Mouse (Mus musculus) adrenal gland, postnatal 14 days (tissue): ENCODE measurements around the gene Elob. TPM values are rescaled to one million over a fixed set of nuclear protein-coding genes. Genes with fewer than 3 reads are reported as not detected.

Source experiments
- DNase-seq: peaks from one replicate; pipeline ENCODE4 v3.0.0; 2021; ENCODE audit warnings: mixed read lengths
- total RNA-seq: library from RNA; stranded (reverse); gene quantifications from 2 replicates; pipeline ENCODE4 v1.2.3, GENCODE M21; 2021

The Elob gene
- total RNA-seq, 1 experiment from 2014 or later: 380 TPM

DNA sequence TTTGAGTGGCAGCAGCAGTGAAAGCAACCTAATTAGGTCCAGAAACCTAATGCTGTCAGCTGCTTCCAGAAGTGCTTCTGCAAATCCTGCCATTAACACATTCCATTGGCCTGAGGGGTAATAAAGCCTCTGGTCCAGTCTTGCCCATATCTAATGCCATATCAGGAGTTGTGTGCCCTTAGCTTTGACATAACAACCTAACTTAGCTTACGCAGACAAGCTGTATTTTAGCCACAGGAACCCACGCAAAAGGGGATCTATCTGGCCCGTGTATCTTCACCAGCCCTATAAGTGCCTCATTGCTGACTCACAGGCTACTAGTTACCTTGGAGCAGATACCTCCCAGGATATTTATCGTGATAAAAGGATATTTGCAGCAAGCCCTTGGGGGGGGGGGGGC lies 3.3 kb downstream of the Elob start:
- no peak for DNase-seq

DNA sequence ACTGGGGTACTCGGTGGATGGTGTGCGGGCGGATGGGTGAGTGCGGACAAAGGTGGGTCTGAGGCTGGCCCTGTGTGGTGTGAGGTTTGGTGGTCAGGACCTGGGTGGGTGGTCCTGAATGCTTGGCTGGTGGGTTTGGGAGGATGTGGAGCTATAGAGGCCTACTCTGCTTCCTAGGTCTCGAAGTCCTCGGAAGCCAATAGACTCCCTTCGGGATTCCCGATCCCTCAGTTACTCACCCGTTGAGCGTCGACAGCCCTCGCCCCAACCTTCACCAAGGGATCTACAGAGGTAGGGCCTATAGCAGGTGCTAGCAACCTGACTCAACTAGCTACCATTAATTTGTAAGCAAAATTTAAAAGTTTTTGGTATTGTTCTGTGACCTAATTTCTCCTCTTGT lies 5.3 kb downstream of the Elob start:
- DNase-seq: no peak

DNA sequence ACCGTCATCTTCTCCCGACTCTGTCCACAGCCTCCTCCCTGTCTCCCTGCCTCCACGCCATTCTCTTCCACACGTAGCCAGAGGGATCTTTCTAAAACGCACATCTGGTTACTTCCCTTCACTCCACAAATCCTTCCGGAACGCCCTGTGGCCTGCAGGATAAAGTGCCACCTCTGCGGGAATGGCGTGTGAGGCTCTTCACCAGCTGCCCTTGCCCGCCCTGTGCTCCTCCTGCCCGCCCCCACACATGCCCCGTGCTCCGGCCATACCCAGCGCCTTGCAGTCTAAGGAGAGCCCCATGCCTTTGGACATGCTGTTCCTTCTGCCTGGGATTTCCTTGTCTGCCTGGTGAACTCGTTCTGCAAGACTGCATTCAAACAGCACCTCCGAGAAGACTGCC lies 5.9 kb downstream of the Elob start:
- no peak for DNase-seq

DNA sequence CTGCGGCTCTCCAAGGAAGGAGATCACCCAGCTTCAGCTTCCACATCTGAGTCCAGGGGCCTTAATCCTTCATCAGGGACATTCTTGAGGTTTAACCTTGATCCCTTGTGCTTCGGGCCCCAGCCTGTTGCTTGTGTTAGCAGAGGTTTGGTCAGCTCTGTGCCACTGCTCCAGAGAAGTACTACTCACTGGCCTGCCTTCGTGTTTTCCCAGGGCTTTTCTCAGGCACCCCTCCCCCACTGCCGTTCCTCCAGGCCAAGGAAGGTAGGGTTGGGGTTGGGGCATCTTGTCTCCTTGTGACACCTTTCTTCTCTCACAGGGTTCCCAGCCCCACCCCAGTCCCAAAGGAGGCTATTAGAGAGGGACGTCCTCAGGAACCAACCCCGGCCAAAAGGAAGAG lies 6.8 kb downstream of the Elob start:
- peak; percentile 41 for DNase-seq

DNA sequence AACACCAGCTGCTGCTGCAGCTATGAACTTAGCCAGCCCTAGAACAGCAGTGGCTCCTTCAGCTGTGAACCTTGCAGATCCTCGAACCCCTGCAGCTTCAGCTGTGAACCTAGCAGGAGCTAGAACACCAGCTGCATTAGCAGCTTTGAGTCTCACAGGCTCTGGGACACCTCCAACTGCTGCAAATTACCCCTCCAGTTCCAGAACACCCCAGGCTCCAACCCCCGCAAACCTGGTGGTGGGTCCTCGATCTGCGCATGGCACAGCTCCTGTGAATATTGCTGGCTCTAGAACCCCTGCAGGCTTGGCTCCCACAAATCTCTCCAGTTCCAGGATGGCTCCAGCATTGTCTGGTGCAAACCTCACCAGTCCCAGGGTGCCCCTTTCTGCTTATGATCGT lies 8.2 kb downstream of the Elob start:
- no peak for DNase-seq

DNA sequence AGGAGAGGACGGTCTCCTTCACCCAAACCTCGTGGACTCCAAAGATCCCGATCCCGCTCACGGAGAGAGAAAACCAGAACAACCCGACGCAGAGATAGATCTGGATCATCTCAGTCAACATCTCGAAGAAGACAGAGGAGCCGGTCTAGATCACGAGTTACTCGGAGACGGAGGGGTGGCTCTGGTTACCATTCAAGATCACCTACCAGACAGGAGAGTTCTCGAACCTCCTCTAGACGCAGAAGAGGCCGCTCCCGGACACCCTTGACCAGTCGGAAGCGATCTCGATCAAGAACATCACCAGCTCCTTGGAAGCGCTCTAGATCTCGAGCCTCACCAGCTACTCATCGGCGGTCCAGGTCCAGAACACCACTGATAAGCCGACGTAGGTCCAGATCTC lies 9.7 kb downstream of the Elob start:
- DNase-seq: no peak

DNA sequence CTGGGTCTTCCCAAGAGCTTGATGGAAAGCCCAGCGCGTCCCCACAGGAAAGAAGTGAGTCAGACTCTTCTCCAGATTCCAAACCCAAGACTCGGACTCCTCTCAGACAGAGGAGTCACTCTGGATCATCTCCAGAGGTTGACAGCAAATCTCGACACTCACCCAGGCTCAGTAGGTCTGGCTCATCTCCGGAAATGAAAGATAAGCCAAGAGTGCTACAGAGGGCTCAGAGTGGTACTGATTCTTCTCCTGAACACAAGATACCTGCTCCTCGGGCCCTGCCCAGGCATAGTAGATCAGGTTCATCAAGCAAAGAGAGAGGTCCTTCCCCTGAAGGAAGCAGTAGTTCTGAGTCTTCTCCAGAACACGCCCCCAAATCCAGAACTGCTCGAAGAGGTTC lies 10.4 kb downstream of the Elob start:
- DNase-seq: no peak

DNA sequence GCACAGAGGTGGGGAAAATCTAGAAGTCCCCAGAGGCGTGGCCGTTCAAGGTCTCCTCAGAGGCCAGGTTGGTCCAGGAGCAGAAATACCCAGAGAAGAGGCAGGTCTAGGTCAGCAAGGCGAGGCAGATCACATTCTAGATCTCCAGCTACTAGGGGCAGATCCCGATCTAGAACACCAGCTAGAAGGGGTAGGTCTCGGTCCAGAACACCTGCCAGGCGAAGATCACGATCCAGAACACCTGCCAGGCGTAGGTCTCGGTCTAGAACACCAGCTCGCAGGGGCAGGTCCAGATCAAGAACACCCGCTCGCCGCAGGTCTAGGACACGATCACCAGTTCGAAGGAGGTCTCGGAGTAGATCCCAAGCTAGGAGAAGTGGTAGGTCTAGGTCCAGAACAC lies 13.3 kb downstream of the Elob start:
- DNase-seq: no peak

DNA sequence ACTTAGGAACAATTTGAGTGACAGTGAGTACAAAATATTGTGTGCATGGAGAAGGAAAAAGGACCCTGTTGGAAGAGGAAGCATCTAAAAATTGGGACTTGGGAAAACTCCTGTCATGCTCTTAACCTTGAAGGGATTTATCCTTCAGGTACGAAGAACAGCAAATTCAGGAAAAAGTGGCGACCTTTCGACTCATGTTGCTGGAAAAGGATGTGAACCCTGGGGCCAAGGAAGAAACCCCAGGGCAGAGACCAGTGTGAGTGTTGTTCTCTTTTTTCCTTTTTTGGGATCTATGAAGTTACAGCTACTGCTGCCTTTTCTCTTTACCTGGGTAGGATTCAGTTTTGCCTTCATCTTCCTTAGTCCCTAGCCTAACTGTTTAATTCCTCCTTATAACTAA lies 21.0 kb downstream of the Elob start:
- DNase-seq: no peak

DNA sequence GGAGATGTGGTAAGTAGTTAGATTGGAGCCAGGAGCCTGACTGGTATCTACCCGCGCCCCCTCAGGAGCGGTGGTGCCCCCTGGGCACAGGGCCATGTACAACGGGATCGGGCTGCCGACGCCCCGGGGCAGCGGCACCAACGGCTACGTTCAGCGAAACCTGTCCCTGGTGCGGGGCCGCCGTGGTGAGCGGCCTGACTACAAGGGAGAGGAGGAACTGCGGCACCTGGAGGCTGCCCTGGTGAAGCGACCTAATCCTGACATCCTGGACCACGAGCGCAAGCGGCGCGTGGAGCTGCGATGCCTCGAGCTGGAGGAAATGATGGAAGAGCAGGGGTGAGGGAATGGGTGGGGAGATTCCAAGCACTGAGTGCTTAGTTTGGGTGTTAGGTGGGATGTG lies 22.1 kb downstream of the Elob start:
- DNase-seq: peak; percentile 73

DNA sequence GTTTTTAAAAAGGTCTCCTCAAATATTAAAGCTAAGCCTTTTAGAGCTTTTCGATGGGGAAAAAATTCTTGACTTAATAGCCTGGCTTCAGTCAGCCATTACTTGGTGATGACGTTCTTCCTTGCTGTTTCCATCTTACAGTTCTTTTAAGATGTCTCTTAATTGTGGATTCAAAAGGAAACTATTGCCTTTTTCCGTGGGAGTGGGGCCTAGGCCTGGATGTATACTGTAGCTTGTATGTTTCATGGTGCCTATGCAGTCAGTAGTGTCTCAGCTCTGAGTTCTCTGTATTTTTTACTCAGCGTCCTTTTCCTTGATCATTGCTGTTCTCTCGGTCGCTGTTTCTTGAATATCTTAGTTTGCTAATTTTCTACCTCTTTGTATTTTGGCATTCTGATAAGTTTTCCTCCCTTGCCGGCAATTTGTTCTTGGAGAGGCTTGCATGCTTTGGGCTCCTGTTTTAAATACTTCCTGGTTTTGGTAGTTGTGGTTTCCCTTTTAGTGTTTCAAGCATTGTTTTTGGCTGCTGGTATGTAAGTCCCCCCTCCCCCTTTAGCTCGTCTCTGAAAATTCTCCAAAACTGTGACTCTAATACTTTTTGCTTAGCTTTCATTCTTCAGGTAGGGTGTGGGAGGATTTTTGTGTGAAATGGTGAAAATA lies 24.4 kb downstream of the Elob start:
- DNase-seq: peak; percentile 4

DNA sequence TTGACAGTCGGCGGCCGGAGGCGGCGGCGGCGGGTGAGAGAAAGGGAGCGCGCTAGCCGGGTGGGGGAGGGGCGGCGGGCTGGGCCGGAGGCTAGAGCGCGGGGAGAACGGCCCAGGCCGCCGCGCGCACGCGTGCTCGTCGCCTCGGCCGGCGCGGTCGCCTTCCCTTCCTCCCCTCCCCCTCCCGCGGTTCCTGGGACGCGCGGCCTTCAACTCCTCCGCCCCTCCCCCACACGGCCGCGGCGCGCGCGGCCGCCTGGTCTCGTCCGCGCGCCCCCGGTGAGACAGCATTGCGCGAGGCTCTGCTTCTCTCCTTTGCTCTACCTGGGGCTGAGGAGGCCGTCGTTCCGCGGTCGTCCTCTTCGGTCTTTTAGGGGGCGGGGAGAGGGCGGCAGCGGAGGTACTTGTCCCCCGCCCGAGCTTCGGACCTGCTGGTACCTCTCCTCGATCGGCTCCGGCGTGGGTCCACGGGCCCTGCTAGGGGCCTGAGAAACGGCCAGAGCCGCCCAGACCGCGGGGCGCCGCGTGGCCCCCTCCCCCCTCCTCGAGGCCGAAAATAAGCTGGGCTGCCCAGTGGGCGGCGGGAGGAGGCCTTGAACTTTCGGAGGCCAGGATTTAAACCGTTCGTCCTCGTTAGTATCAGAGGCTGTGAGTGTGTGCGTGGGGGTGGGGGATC lies 25.4 kb downstream of the Elob start:
- DNase-seq: peak; percentile 95

DNA sequence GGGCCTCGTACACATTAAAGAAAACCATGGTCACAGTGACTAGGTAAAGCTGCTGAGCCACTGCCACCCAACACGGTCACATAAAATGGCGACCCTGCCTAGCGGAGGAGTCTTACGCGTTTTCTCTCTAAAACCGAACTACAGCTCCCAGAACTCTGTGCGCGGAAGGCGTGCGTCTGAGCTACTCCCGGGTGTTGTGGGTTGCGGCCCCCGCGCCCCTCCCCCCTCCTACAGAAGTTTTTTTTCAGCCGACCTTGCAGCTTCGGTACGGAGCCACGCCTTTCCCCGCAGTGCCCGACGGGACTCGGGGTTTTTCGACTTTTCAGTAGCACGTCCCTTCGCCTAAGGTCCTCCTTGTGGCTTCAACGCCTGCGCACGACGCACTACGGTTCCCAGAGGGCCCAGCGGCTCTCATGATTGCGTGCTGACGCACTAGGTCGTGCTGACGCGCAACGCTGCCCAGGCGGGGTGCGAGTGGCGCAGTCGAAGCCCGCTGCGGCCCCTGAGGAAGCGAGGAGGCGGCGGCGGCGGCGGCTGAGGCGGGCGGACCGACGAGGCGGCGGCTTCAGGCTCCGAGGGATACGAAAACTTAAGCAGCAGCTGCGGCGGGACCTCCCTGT lies 26.1 kb downstream of the Elob start:
- peak; percentile 98 for DNase-seq

DNA sequence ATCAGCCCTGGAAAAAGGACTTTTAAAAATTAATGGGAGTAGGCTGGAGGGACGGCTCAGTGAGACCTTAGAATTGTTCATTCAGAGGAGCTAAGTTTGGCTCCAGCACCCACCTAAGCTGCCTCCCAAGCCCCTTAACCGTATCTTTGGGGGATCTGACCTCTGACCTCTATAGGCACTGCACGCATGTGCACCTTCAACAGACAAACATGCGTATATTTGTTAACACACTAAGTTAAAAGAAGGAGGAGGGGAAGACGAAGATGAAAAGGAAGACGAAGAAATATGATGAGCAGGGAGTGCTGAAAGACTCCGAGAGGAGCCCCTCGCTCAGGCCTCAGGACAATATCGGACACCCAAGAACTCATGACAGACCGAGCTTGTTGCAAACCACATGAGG lies 27.3 kb downstream of the Elob start:
- DNase-seq: no peak

DNA sequence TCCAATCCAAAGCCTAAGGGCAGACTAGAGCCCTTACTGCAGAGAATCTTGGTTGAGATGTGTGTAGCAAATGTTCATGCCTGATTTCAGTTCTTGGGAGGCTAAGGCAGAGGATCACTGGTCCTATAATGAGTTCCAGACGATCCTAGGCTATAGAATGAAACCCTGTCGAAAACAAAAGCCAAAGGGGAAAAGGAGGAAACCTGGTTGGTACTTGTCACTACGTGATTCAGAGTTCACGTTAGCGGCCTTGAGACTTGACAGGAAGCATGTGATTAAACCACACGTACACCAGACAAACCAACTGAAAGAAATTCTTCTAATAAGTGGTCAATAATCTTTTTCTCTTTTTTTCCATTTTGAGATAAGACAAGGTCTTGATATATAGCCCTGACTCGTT lies 31.6 kb downstream of the Elob start:
- no peak for DNase-seq

DNA sequence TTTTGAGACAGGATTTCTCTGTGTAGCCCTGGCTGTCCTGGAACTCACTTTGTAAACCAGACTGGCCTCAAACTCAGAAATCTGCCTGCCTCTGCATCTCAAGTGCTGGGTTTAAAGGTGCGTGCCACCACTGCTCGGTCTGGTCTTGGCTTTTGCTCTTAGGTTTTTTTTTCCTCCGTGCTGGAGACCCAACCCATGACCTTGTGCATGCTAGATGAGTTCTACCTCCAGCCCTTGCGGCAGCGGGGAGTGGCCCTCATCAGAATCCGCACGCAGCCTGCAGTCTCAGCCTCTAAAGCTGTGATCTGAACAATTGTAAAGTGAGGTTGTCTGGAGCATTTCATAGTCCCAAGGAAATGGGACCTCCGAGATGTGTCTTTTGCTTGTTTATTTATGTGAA lies 33.6 kb downstream of the Elob start:
- no peak for DNase-seq

DNA sequence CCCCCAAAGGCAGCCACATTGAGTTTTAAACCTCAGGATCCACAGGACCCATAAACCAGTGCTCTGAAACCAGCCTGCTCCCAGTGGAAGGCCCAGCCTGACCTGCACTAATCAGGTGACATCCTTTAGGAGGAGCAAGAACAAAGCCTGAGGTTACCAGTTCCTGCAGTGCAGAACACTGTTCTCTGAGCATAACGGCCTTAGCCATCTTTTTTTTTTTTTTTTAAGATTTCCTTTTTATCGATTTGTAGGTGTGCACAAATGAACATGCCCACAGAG lies 37.9 kb downstream of the Elob start:
- DNase-seq: no peak

DNA sequence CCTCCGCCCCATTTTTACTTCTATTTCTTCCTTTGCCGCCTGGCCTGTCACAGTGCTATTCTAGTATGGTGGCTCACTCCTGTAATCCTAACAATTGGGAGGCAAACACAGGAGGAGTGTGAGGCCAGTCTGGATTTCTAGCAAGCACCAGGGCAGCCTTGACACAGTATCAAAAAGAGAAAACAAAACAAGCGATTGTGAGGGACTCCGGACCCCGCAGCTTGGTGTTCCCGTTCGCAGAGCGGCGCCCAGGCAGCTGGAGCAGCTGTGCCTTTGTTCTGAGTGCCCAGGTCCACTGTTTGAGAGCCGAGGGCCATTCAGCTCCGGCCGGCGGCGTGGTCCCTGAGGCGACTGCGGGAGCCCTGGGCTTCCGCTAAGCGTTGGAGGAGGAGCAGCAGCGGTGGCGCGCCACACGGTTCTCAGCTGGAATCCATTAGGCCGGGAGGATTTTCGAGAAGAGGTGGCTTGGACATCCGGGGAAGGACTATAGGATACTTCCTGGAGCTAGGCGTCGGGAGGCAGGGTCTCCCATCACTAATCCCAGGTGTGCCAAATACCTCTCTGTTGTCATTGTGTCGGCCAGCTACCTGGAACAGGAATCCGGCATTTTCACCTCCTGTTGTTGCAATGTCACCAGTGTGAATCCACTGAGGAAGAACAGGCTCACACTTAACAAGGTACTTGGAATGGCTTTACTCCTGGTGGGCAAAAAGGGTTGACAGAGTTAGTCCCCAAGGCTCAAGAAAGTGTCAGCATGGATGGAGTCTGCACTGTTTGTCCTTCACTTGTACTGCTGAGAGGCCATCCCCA lies 38.5 kb downstream of the Elob start, which contains the start of gene Srrm2:
Srrm2 (plus strand) TSS at position 264 of the 810 bp plus-strand sequence.
- peak; percentile 78 for DNase-seq

DNA sequence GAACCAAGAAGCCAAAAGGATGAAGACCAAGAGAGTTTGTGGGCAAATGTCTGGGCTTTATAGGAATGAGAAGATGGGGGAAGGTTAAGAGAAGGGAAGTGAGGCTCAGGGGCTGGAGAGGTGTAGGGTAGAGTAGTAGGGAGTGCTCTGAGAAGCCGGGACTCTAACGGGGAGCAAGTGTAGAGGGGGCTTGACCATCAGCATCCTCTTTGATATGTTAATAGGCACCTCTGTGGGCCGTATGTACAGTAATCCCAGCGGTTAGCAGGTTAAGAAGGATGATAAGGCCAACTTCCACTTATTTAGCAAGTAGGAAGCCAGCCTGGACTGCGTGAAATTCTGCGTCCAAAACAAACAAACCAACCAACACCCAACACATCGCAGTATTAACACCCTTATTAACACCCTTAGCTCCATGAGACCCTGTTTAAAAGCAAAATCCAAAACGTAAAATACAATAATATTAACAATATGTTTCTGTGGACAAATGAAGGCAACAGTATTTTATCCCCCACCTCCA lies 39.1 kb downstream of the Elob start:
- no peak for DNase-seq

DNA sequence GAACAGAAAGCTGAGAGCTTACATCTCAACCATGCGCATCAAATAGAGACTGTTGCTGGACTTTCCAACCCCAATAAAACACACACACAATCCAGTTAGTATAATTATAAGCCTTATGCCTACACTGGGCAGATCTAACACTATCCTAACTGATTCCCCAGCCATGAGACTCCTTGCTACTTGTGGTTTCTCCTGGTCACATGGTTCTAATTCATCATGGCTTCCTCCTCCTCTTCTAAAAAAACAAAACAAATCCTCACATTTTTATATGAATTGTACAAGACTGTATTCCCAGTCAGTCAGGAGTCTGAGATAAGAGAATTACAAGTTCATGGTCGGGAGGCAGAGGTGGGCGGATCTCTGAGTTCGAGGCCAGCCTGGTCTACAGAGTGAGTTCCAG lies 40.0 kb downstream of the Elob start:
- no peak for DNase-seq

DNA sequence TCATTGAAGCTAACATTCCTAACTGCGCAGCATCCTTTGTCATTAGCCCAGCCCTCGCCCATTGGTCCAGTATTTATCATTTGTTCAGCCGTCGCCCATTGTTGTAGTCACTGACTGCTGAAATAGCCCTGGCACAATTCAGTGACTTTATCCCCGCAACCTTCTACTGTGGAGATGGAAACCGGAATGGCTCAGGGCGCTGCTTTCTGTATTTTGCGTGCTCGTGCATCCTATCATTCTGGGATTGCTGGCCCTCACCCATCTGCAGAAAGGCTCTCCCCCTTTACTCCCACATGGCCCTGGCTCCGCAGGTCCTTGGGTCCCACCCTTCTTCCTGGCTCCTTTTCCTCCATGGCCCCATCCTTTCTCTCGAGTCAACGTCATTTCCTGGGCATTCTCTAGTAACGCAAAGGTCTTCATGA lies 42.4 kb downstream of the Elob start:
- peak; percentile 44 for DNase-seq

DNA sequence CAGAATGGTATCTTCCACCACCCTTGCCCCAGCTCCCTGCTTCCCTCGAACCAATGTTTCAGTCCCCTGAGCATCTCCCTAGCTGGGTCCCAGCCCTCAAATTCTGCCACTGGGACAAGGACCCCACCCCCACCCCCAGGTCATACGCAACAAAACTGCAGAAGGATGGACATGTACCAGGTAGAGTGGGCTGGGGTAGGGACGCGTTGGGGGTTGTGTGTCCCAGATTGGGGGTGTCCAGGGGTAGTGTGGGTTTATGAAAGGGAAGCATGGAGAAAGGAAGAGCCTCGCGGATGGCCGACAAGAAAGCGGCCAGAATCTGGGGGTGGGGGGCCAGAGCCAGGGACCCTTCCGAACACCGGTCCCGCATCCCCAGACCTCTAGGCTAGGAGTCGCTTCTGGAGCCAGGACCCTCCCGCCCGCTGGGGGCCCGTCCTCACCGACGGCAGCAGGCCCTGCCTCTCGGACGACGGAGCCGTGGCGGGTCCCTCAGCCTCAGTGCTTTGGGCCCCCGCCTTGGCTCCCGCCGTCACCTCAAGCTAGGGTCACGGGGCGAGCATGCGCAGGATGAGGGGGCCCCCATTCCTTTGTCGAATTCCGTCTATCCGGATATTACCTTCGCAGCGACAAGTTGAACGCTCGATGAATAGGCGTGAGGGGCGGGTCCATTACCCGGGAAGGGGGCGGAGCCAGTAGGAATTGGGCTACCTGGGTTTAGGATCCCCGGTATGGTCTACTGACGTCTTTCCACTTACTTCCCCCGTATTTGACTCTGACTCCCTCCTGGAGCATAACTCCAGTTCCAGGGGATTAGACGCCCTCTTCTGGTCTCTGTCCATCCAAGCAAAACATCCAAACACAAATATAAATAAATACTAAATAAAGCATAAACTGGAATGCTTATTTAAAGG lies 43.1 kb downstream of the Elob start, which contains the start of gene Flywch2:
Flywch2 (minus strand) TSS at position 521 of the 911 bp plus-strand sequence.
- DNase-seq: peak; percentile 89
